In the genomic region with DNA sequence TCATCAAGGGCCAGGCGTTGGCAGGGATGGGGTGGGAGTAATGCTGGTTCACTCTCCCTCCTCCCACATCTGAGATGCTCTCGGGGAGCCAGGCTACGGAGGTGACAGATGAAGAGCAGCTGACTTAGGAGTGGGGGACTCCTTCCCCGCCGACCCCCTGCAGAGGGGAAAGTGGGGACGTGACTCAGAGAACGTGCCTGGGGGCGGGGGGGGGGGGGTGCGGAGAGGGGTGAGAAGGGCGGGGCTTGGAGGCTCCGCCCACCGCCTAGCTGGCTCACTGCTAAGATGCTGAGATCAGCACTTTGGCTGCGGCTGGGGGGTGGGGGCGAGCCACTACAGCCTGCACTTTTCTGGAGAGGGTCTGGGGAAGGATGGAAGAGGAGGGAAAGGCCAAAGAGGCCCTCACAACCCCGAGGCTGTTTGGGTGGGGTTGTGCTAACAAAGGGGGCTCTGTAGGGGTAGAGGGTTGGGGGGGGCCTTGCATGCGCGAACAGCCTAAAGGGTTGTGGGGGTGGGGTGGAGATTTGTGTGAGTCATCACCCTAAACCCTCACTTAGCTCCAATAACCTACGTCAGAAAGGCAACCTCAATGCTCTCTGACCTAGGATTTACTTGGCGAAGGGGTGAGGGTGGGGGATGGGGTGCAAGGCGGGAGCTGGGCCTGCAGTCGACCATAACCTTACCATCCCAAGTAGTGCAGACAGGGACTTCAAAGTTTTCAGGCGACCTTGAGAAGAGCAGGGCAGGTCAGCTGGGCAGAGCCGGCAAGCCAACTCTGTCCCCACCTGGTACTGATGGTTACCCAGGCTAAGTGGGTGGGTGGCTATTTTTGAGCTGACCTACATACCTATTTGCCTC, we compare ENCODE assay signal across 8 mouse cellular contexts. TPM values are rescaled to one million over a fixed set of nuclear protein-coding genes. Genes with fewer than 3 reads are reported as not detected.
A peak's percentile ranks its signal among the peaks of the same experiment; 100 is the strongest.
DNase-seq lines count a peak whose midpoint lies in the region; ATAC-seq and TF ChIP-seq lines count a peak whose summit lies in the region.
"Had no signal": no experiment of that assay in that cellular context is flagged by ENCODE, and none has a peak within 500 bp of the region (broad histone marks: within the 10 kb centered on the region; RNA-seq: fewer than 3 reads in every experiment).

No protein-coding gene starts in this region.

- H3K4me1 ChIP-seq in CH12.LX (ENCODE audit: control insufficient read depth in 1 of 2, insufficient read depth in 2 of 2) = peaks cover 4 to 21% of the 10 kb centered on the region in 2 experiments
- peaks cover 20% of the 10 kb centered on the region for H3K4me1 ChIP-seq in forebrain, embryonic 15.5 days
- H3K4me1 ChIP-seq in limb, embryonic 12.5 days (replicated peaks) = peaks cover 40% of the 10 kb centered on the region
- peaks cover 21% of the 10 kb centered on the region for H3K4me1 ChIP-seq in neural tube, embryonic 15.5 days

- peak; percentile 72 for ATAC-seq in forebrain, embryonic 15.5 days (replicated peaks)
- ATAC-seq in limb, embryonic 12.5 days (ENCODE audit: insufficient number of reproducible peaks, insufficient read depth, low FRiP score, low TSS enrichment, low read depth) = peak; percentile 89
- ATAC-seq in neural tube, embryonic 15.5 days (ENCODE audit: low FRiP score) = peak; percentile 55; the same call in 1 of the 2 replicates

- dilution Hi-C loops in CH12.LX (cut with MboI; ENCODE audit: extremely low pct_ligation_motif_present, extremely low pct_unique_long_range_greater_than_20kb, low sequenced_read_pairs) = no loop called here

- TF ChIP-seq CTCF in CH12.LX (conservative IDR thresholded peaks at IDR 0.05 in 1 of 2, IDR thresholded peaks at IDR 0.05 in 1 of 2; ENCODE audit: low read depth in 2 of 2, low read length in 2 of 2) = no peak

- no peaks in the 10 kb centered on the region for H3K79me2 ChIP-seq in CH12.LX (replicated peaks; ENCODE audit: control insufficient read depth, extremely low read depth, insufficient read depth, poor library complexity, severe bottlenecking)

- in situ Hi-C loops in CH12.LX (cut with MboI; ENCODE audit: low pct_ligation_motif_present, low pct_unique_long_range_greater_than_20kb, low sequenced_read_pairs) = no loop called here

- peak; percentile 79 for DNase-seq in CD4-positive helper T cell, adult 2 months (ENCODE audit: low read depth, low spot score)
- DNase-seq in CH12.LX (ENCODE audit: extremely low read depth) = no peak
- DNase-seq in frontal cortex, postnatal 25 days (ENCODE audit: low spot score in 2 of 2) = no peak
- no peak for DNase-seq in frontal cortex, postnatal 10 days (ENCODE audit: low spot score in 2 of 2)

- TF ChIP-seq EP300 in CH12.LX (IDR thresholded peaks at IDR 0.05; ENCODE audit: low read length) = no peak

- WGBS in forebrain, embryonic 15.5 days = 4% methylated on average over 23 of the region's 23 CpGs
- 3% methylated on average over 23 of the region's 23 CpGs for WGBS in limb, embryonic 12.5 days
- 4% methylated on average over 22 of the region's 23 CpGs for WGBS in neural tube, embryonic 15.5 days

- no peaks in the 10 kb centered on the region for H3K36me3 ChIP-seq in CH12.LX (replicated peaks in 1 of 2; ENCODE audit: control insufficient read depth in 1 of 2, insufficient read depth in 1 of 2, low read length in 1 of 2)
- H3K36me3 ChIP-seq in forebrain, embryonic 15.5 days = no peaks in the 10 kb centered on the region
- no peaks in the 10 kb centered on the region for H3K36me3 ChIP-seq in limb, embryonic 12.5 days
- H3K36me3 ChIP-seq in neural tube, embryonic 15.5 days = no peaks in the 10 kb centered on the region

- H3K27ac ChIP-seq in CH12.LX (ENCODE audit: insufficient read depth, low read depth) = no peak overlapping the region
- H3K27ac ChIP-seq in forebrain, embryonic 15.5 days (replicated peaks) = peak overlapping the region; percentile 74
- H3K27ac ChIP-seq in limb, embryonic 12.5 days = peak overlapping the region; percentile 98
- H3K27ac ChIP-seq in neural tube, embryonic 15.5 days (replicated peaks) = peak overlapping the region; percentile 68

- H3K9ac ChIP-seq in CH12.LX (ENCODE audit: insufficient read depth, low read depth) = no peak overlapping the region
- H3K9ac ChIP-seq in forebrain, embryonic 15.5 days (replicated peaks) = 0 out of 2 replicates have a peak overlapping the region, but pooled peaks have one; percentile 9
- H3K9ac ChIP-seq in limb, embryonic 12.5 days (replicated peaks) = 0 out of 2 replicates have a peak overlapping the region, but pooled peaks have one; percentile 14
- no peak overlapping the region for H3K9ac ChIP-seq in neural tube, embryonic 15.5 days (replicated peaks)

- H3K4me2 ChIP-seq in CH12.LX (ENCODE audit: insufficient read depth, low read depth, poor library complexity, severe bottlenecking) = no peak overlapping the region
- peak overlapping the region; percentile 38 for H3K4me2 ChIP-seq in forebrain, embryonic 15.5 days (replicated peaks)
- H3K4me2 ChIP-seq in limb, embryonic 12.5 days = peak overlapping the region; percentile 48
- H3K4me2 ChIP-seq in neural tube, embryonic 15.5 days = peak overlapping the region; percentile 50

- TF ChIP-seq RAD21 in CH12.LX (IDR thresholded peaks at IDR 0.05; ENCODE audit: low read depth, low read length) = no peak

- TF ChIP-seq POLR2A in CH12.LX (IDR thresholded peaks at IDR 0.05; ENCODE audit: low read depth, low read length) = no peak

- peaks cover 3% of the 10 kb centered on the region for H3K9me3 ChIP-seq in CH12.LX (replicated peaks; ENCODE audit: low read length)
- no peaks in the 10 kb centered on the region for H3K9me3 ChIP-seq in forebrain, embryonic 15.5 days
- H3K9me3 ChIP-seq in limb, embryonic 12.5 days = no peaks in the 10 kb centered on the region
- no peaks in the 10 kb centered on the region for H3K9me3 ChIP-seq in neural tube, embryonic 15.5 days (replicated peaks)

- no peaks in the 10 kb centered on the region for H3K27me3 ChIP-seq in CH12.LX (replicated peaks)
- H3K27me3 ChIP-seq in forebrain, embryonic 15.5 days = no peaks in the 10 kb centered on the region
- no peaks in the 10 kb centered on the region for H3K27me3 ChIP-seq in limb, embryonic 12.5 days
- no peaks in the 10 kb centered on the region for H3K27me3 ChIP-seq in neural tube, embryonic 15.5 days (replicated peaks)

- H3K4me3 ChIP-seq in CH12.LX (replicated peaks in 1 of 3; ENCODE audit: low read depth in 2 of 3, low read length in 2 of 3, poor library complexity in 1 of 3) = no peak overlapping the region
- H3K4me3 ChIP-seq in forebrain, embryonic 15.5 days = peak overlapping the region; percentile 13
- H3K4me3 ChIP-seq in limb, embryonic 12.5 days (replicated peaks) = peak overlapping the region; percentile 9
- H3K4me3 ChIP-seq in neural tube, embryonic 15.5 days (replicated peaks) = 0 out of 2 replicates have a peak overlapping the region, but pooled peaks have one; percentile 3
- H3K4me3 ChIP-seq: erythroblast, embryonic 14.5 days had no signal

TF ChIP-seq in CH12.LX, 34 proteins besides CTCF, POLR2A, EP300 and RAD21:
- TF ChIP-seq TBP (conservative IDR thresholded peaks at IDR 0.05; ENCODE audit: low read depth, low read length) (no peak), MAFK (IDR thresholded peaks at IDR 0.05; ENCODE audit: insufficient replicate concordance, low read length) (peak; percentile 83)

RNA-seq across cellular contexts. Expression of a gene that starts 13.1 kb away (rescaled TPM):
- 45.7 and 136 TPM in 2 replicates for total RNA-seq in CH12.LX (2012; rRNA removed)
- 37.5 and 50.6 TPM in 2 replicates for total RNA-seq in CH12.LX (2014; rRNA removed)
- polyA plus RNA-seq in CH12.LX (2012; ENCODE audit: insufficient read length, low read depth) = 38.9 and 39.5 TPM in 2 replicates
- 90.0 and 92.5 TPM in 2 replicates for polyA plus RNA-seq in forebrain, embryonic 15.5 days (2015; fragmentation: Nextera tagmentation; extraction: Ambion mirVana)
- 90.7 and 91.8 TPM in 2 replicates for polyA plus RNA-seq in limb, embryonic 12.5 days (2016; fragmentation: Nextera tagmentation; extraction: Ambion mirVana)
- 80.8 and 91.6 TPM in 2 replicates for polyA plus RNA-seq in neural tube, embryonic 15.5 days (2015; fragmentation: Nextera tagmentation; extraction: Ambion mirVana)

RNA-seq across cellular contexts. Expression of a gene that starts 37.9 kb away (rescaled TPM):
- 18.1 and 25.4 TPM in 2 replicates for total RNA-seq in CH12.LX (2012; rRNA removed)
- total RNA-seq in CH12.LX (2014; rRNA removed) = 20.1 and 21.0 TPM in 2 replicates
- polyA plus RNA-seq in CH12.LX (2012; ENCODE audit: insufficient read length, low read depth) = 25.5 and 30.7 TPM in 2 replicates
- 47.9 and 48.9 TPM in 2 replicates for polyA plus RNA-seq in forebrain, embryonic 15.5 days (2015; fragmentation: Nextera tagmentation; extraction: Ambion mirVana)
- 44.2 and 46.7 TPM in 2 replicates for polyA plus RNA-seq in limb, embryonic 12.5 days (2016; fragmentation: Nextera tagmentation; extraction: Ambion mirVana)
- 45.4 and 47.3 TPM in 2 replicates for polyA plus RNA-seq in neural tube, embryonic 15.5 days (2015; fragmentation: Nextera tagmentation; extraction: Ambion mirVana)

RNA-seq across cellular contexts. Expression of a gene that starts 38.2 kb away (rescaled TPM):
- total RNA-seq in CH12.LX (2012; rRNA removed) (66.4 and 67.6 TPM in 2 replicates), CH12.LX (2014; rRNA removed) (64.9 and 65.3 TPM in 2 replicates)
- 43.9 and 50.8 TPM in 2 replicates for polyA plus RNA-seq in CH12.LX (2012; ENCODE audit: insufficient read length, low read depth)
- polyA plus RNA-seq in forebrain, embryonic 15.5 days (2015; fragmentation: Nextera tagmentation; extraction: Ambion mirVana) = 117 TPM in 2 replicates
- 126 and 132 TPM in 2 replicates for polyA plus RNA-seq in limb, embryonic 12.5 days (2016; fragmentation: Nextera tagmentation; extraction: Ambion mirVana)
- 106 TPM in 2 replicates for polyA plus RNA-seq in neural tube, embryonic 15.5 days (2015; fragmentation: Nextera tagmentation; extraction: Ambion mirVana)

Comparison
In these comparisons a context has a peak if more than half of its experiments do, and no peak if none do; other contexts are left out.
1. H3K4me3 ChIP-seq: peak in forebrain, embryonic 15.5 days (single experiment), limb, embryonic 12.5 days (single experiment) and neural tube, embryonic 15.5 days (single experiment); none in CH12.LX (0 of 3).
2. H3K9ac ChIP-seq: peak in forebrain, embryonic 15.5 days (single experiment) and limb, embryonic 12.5 days (single experiment); none in CH12.LX (single experiment) and neural tube, embryonic 15.5 days (single experiment).
3. Peak in every context shown above with its lines, with median percentiles within 50 percentile points of each other: ATAC-seq.